Mouse (Mus musculus): Measurements from ENCODE around the gene Abcb1a. TPM values are rescaled to one million over a fixed set of nuclear protein-coding genes. Genes with fewer than 3 reads are reported as not detected.

Gene Abcb1a
- polyA plus RNA-seq, 1 experiment from 2014 or later: 0.20 TPM

GRCm38 (mm10) chr5:8660738-8661151, 868 bp downstream of the Abcb1a start:
- Histone ChIP-seq H3K4me1 (ENCODE audit: control insufficient read depth, insufficient read depth, low read length) (no peaks in the 10 kb centered on the region), H3K9me3 (ENCODE audit: control insufficient read depth, low read length) (no peaks in the 10 kb centered on the region), H3K27me3 (ENCODE audit: control insufficient read depth, insufficient read depth, low read length) (no peaks in the 10 kb centered on the region), H3K4me2 (ENCODE audit: low read depth, severe bottlenecking) (peak overlapping the region; percentile 89), H3K9ac (ENCODE audit: low read length) (no peak overlapping the region), H3K36me3 (ENCODE audit: control insufficient read depth, insufficient read depth, low read length) (no peaks in the 10 kb centered on the region), H3K27ac (replicated peaks; ENCODE audit: low read depth, low read length) (no peak overlapping the region), H3K4me3 (ENCODE audit: low read depth, low read length) (peak overlapping the region; percentile 36)
- ATAC-seq (ENCODE audit: insufficient number of reproducible peaks, low FRiP score, low TSS enrichment, low read depth): no peak
- DNase-seq (ENCODE audit: low spot score): no peak
- WGBS: 52% methylated on average over 10 of the region's 10 CpGs

DNA sequence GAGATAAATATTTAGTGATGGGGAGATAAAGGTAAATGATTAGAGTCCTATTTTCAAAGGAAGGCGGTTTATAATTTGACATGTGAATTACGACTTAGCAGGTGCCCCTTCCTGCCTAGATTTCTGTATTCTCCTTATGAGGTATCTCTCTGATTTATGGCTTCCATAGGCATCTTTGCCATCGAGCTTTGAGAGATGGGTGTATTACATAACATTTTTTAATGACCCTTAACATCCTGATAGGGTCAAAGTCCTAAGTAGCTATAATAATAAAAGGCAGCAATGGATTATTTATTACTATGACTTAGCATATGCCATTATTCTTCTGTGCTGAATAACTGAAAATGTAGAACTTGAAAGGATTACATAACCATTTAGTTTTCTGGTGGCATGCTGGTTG, 4.8 kb downstream of the Abcb1a start:
- H3K4me3 ChIP-seq (ENCODE audit: low read depth, low read length): no peak overlapping the region
- no peak overlapping the region for H3K9ac ChIP-seq (ENCODE audit: low read length)
- H3K4me2 ChIP-seq (ENCODE audit: low read depth, severe bottlenecking): no peak overlapping the region
- H3K27me3 ChIP-seq (ENCODE audit: control insufficient read depth, insufficient read depth, low read length): no peaks in the 10 kb centered on the region
- H3K36me3 ChIP-seq (ENCODE audit: control insufficient read depth, insufficient read depth, low read length): no peaks in the 10 kb centered on the region
- no peak for DNase-seq (ENCODE audit: low spot score)
- 69% methylated on average over 3 of the region's 3 CpGs for WGBS
- no peaks in the 10 kb centered on the region for H3K9me3 ChIP-seq (ENCODE audit: control insufficient read depth, low read length)
- ATAC-seq (ENCODE audit: insufficient number of reproducible peaks, low FRiP score, low TSS enrichment, low read depth): no peak
- no peak overlapping the region for H3K27ac ChIP-seq (replicated peaks; ENCODE audit: low read depth, low read length)
- H3K4me1 ChIP-seq (ENCODE audit: control insufficient read depth, insufficient read depth, low read length): no peaks in the 10 kb centered on the region

DNA sequence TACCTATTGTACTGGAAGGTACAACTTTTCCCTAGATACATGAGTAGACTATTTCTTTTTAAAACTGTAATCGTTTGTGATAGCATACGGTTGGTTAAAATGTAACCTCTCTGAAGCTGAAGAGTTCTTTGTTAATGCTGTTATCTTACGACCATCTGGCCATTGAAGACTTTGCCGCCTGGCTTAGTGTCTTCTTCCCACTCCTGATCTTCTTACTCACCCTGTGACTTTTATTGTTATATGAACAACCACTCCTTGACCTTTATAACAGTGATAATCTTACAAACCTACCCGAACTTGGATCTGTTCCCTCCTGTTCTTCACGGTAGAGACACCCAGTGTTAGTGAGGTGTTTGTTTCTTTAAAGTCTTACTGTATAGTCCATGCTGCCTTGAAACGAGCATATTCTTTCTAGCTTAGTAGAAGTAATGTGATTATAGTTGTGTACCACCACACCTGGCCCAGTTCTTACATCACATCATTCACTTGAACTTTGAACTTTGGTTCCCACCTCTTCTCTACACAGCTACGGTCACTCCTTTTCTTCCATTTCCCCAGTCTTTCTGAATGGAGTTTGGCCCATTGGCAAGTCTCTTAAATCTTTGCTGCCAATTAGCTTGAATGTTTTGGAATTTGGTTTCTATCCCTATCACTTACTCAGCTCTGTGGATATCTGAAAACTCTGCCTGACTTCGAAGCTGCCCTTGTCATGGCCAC, 8.0 kb downstream of the Abcb1a start:
- Histone ChIP-seq H3K27me3 (ENCODE audit: control insufficient read depth, insufficient read depth, low read length) (no peaks in the 10 kb centered on the region), H3K9ac (ENCODE audit: low read length) (no peak overlapping the region), H3K9me3 (ENCODE audit: control insufficient read depth, low read length) (no peaks in the 10 kb centered on the region), H3K4me1 (ENCODE audit: control insufficient read depth, insufficient read depth, low read length) (no peaks in the 10 kb centered on the region), H3K36me3 (ENCODE audit: control insufficient read depth, insufficient read depth, low read length) (no peaks in the 10 kb centered on the region), H3K4me3 (ENCODE audit: low read depth, low read length) (no peak overlapping the region), H3K4me2 (ENCODE audit: low read depth, severe bottlenecking) (no peak overlapping the region), H3K27ac (replicated peaks; ENCODE audit: low read depth, low read length) (no peak overlapping the region)
- ATAC-seq (ENCODE audit: insufficient number of reproducible peaks, low FRiP score, low TSS enrichment, low read depth) (no peak), DNase-seq (ENCODE audit: low spot score) (no peak)
- WGBS: 88% methylated on average over 9 of the region's 9 CpGs

- H3K9me3 ChIP-seq (ENCODE audit: control insufficient read depth, low read length): no peaks in the 10 kb centered on the region
- no peak overlapping the region for H3K9ac ChIP-seq (ENCODE audit: low read length)
- no peaks in the 10 kb centered on the region for H3K36me3 ChIP-seq (ENCODE audit: control insufficient read depth, insufficient read depth, low read length)
- DNase-seq (ENCODE audit: low spot score) (no peak), ATAC-seq (ENCODE audit: insufficient number of reproducible peaks, low FRiP score, low TSS enrichment, low read depth) (no peak)
- H3K4me1 ChIP-seq (ENCODE audit: control insufficient read depth, insufficient read depth, low read length): no peaks in the 10 kb centered on the region
- 89% methylated on average over 1 of the region's 1 CpGs for WGBS
- H3K27me3 ChIP-seq (ENCODE audit: control insufficient read depth, insufficient read depth, low read length): no peaks in the 10 kb centered on the region
- H3K4me3 ChIP-seq (ENCODE audit: low read depth, low read length): no peak overlapping the region
- no peak overlapping the region for H3K4me2 ChIP-seq (ENCODE audit: low read depth, severe bottlenecking)
- H3K27ac ChIP-seq (replicated peaks; ENCODE audit: low read depth, low read length): no peak overlapping the region
Measured at GRCm38 (mm10) chr5:8669606-8670005, 9.7 kb downstream of the Abcb1a start.

- H3K27me3 ChIP-seq (ENCODE audit: control insufficient read depth, insufficient read depth, low read length): no peaks in the 10 kb centered on the region
- no peak overlapping the region for H3K4me2 ChIP-seq (ENCODE audit: low read depth, severe bottlenecking)
- H3K4me3 ChIP-seq (ENCODE audit: low read depth, low read length): no peak overlapping the region
- WGBS: 82% methylated on average over 6 of the region's 6 CpGs
- no peak for ATAC-seq (ENCODE audit: insufficient number of reproducible peaks, low FRiP score, low TSS enrichment, low read depth)
- no peak for DNase-seq (ENCODE audit: low spot score)
- H3K9me3 ChIP-seq (ENCODE audit: control insufficient read depth, low read length): no peaks in the 10 kb centered on the region
- no peak overlapping the region for H3K9ac ChIP-seq (ENCODE audit: low read length)
- H3K27ac ChIP-seq (replicated peaks; ENCODE audit: low read depth, low read length): no peak overlapping the region
- no peaks in the 10 kb centered on the region for H3K36me3 ChIP-seq (ENCODE audit: control insufficient read depth, insufficient read depth, low read length)
- no peaks in the 10 kb centered on the region for H3K4me1 ChIP-seq (ENCODE audit: control insufficient read depth, insufficient read depth, low read length)
Measured at GRCm38 (mm10) chr5:8675262-8675951, 15.5 kb downstream of the Abcb1a start.

GRCm38 (mm10) chr5:8675952-8676262, 16.0 kb downstream of the Abcb1a start:
- H3K4me2 ChIP-seq (ENCODE audit: low read depth, severe bottlenecking): no peak overlapping the region
- no peaks in the 10 kb centered on the region for H3K9me3 ChIP-seq (ENCODE audit: control insufficient read depth, low read length)
- ATAC-seq (ENCODE audit: insufficient number of reproducible peaks, low FRiP score, low TSS enrichment, low read depth) (no peak), DNase-seq (ENCODE audit: low spot score) (no peak)
- no peak overlapping the region for H3K27ac ChIP-seq (replicated peaks; ENCODE audit: low read depth, low read length)
- H3K4me3 ChIP-seq (ENCODE audit: low read depth, low read length): no peak overlapping the region
- no peaks in the 10 kb centered on the region for H3K27me3 ChIP-seq (ENCODE audit: control insufficient read depth, insufficient read depth, low read length)
- no peak overlapping the region for H3K9ac ChIP-seq (ENCODE audit: low read length)
- WGBS: 79% methylated on average over 1 of the region's 1 CpGs
- no peaks in the 10 kb centered on the region for H3K36me3 ChIP-seq (ENCODE audit: control insufficient read depth, insufficient read depth, low read length)
- no peaks in the 10 kb centered on the region for H3K4me1 ChIP-seq (ENCODE audit: control insufficient read depth, insufficient read depth, low read length)

GRCm38 (mm10) chr5:8681166-8681565, 21.3 kb downstream of the Abcb1a start:
- Histone ChIP-seq H3K36me3 (ENCODE audit: control insufficient read depth, insufficient read depth, low read length) (no peaks in the 10 kb centered on the region), H3K4me2 (ENCODE audit: low read depth, severe bottlenecking) (no peak overlapping the region), H3K9ac (ENCODE audit: low read length) (no peak overlapping the region), H3K27me3 (ENCODE audit: control insufficient read depth, insufficient read depth, low read length) (no peaks in the 10 kb centered on the region), H3K27ac (replicated peaks; ENCODE audit: low read depth, low read length) (no peak overlapping the region), H3K9me3 (ENCODE audit: control insufficient read depth, low read length) (no peaks in the 10 kb centered on the region), H3K4me1 (ENCODE audit: control insufficient read depth, insufficient read depth, low read length) (no peaks in the 10 kb centered on the region), H3K4me3 (ENCODE audit: low read depth, low read length) (no peak overlapping the region)
- 62% methylated on average over 3 of the region's 3 CpGs for WGBS
- DNase-seq (ENCODE audit: low spot score) (no peak), ATAC-seq (ENCODE audit: insufficient number of reproducible peaks, low FRiP score, low TSS enrichment, low read depth) (no peak)

GRCm38 (mm10) chr5:8683686-8684085, 23.8 kb downstream of the Abcb1a start:
- Histone ChIP-seq H3K9me3 (ENCODE audit: control insufficient read depth, low read length) (no peaks in the 10 kb centered on the region), H3K27ac (replicated peaks; ENCODE audit: low read depth, low read length) (no peak overlapping the region), H3K27me3 (ENCODE audit: control insufficient read depth, insufficient read depth, low read length) (no peaks in the 10 kb centered on the region), H3K36me3 (ENCODE audit: control insufficient read depth, insufficient read depth, low read length) (no peaks in the 10 kb centered on the region), H3K4me3 (ENCODE audit: low read depth, low read length) (no peak overlapping the region), H3K4me2 (ENCODE audit: low read depth, severe bottlenecking) (no peak overlapping the region), H3K9ac (ENCODE audit: low read length) (no peak overlapping the region), H3K4me1 (ENCODE audit: control insufficient read depth, insufficient read depth, low read length) (no peaks in the 10 kb centered on the region)
- WGBS: 91% methylated on average over 3 of the region's 3 CpGs
- ATAC-seq (ENCODE audit: insufficient number of reproducible peaks, low FRiP score, low TSS enrichment, low read depth) (no peak), DNase-seq (ENCODE audit: low spot score) (no peak)
